Mouse (Mus musculus): Measurements from ENCODE around the gene Klk7. TPM values are rescaled to one million over a fixed set of nuclear protein-coding genes. Genes with fewer than 3 reads are reported as not detected.

Gene Klk7
- polyA plus RNA-seq, 1 experiment from 2014 or later = not detected

DNA sequence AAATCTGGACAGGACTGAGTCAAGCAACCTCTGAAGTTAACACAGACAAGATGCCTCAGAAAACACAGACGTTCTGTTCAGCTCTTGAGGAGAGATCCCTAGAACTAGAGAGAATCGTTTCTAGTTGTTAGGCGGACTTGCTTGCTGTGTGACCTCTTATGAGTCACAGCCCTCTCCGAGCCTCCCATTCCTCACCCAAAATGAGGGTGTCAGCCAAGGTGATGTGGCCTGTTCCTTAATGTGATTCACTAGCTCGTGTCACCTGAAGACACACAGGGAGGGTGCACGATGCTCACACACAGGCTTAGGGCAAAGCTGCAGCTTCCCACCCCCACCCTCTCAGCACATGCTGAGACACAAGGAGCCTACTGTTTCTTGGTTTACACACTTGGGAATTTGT lies 30.9 kb upstream of the Klk7 start:
- H3K9ac ChIP-seq (replicated peaks; ENCODE audit: low read depth) = no peak overlapping the region
- no peaks in the 10 kb centered on the region for H3K27me3 ChIP-seq (replicated peaks; ENCODE audit: insufficient read depth, low read length)
- H3K27ac ChIP-seq (ENCODE audit: low read length) = no peak overlapping the region
- TF ChIP-seq EP300 (IDR thresholded peaks at IDR 0.05) (no peak), CTCF (IDR thresholded peaks at IDR 0.05) (no peak)
- 41% methylated on average over 6 of the region's 6 CpGs for WGBS
- no peaks in the 10 kb centered on the region for H3K9me3 ChIP-seq (ENCODE audit: low read length)
- DNase-seq (ENCODE audit: low spot score) = no peak
- no peaks in the 10 kb centered on the region for H3K36me3 ChIP-seq (ENCODE audit: insufficient read depth, low read length)
- H3K4me1 ChIP-seq (ENCODE audit: insufficient read depth, low read depth, low read length) = peaks cover 3% of the 10 kb centered on the region; the same call in 1 of the 2 replicates
- H3K4me3 ChIP-seq (ENCODE audit: low read depth, low read length) = no peak overlapping the region
- ATAC-seq = no peak
- H3K4me2 ChIP-seq (replicated peaks; ENCODE audit: low read depth, low read length) = no peak overlapping the region

DNA sequence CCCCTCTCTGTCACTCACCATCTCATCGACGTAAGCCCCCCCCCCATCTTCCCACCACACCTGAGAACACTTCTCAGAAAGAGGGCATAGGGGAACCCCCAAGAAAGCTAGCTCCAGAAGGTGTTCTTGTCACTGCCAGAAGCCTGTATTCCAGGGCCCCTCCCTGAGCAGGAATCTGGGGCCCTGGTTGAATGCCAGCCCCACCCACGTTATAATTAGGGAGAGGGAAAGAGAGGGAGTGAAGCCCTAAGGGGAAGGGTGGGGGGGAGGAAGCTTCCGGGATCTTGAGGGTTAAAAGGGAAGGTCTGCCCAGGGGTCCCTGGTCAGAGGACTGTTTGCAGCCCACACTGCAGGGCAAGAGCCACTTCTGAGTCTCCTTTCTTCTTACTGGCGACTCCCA lies 30.3 kb upstream of the Klk7 start, which contains the start of gene Klk10:
Gene Klk10, plus strand, starts transcription at position 290 of the 400 bp plus-strand sequence.
- no peak for DNase-seq (ENCODE audit: low spot score)
- no peak within 1 kb of the TSS for H3K27ac ChIP-seq (ENCODE audit: low read length)
- no peak within 1 kb of the TSS for H3K4me3 ChIP-seq (ENCODE audit: low read depth, low read length)
- 20% methylated on average over 5 of the region's 5 CpGs for WGBS
- peaks cover 3% of the 10 kb centered on the region; the same call in 1 of the 2 replicates for H3K4me1 ChIP-seq (ENCODE audit: insufficient read depth, low read depth, low read length)
- peak; percentile 36; the same call in 1 of the 2 replicates for ATAC-seq
- H3K4me2 ChIP-seq (replicated peaks; ENCODE audit: low read depth, low read length) = no peak within 1 kb of the TSS
- no peaks in the 10 kb centered on the region for H3K36me3 ChIP-seq (ENCODE audit: insufficient read depth, low read length)
- TF ChIP-seq CTCF (IDR thresholded peaks at IDR 0.05) (no peak), EP300 (IDR thresholded peaks at IDR 0.05) (no peak)
- no peaks in the 10 kb centered on the region for H3K27me3 ChIP-seq (replicated peaks; ENCODE audit: insufficient read depth, low read length)
- no peaks in the 10 kb centered on the region for H3K9me3 ChIP-seq (ENCODE audit: low read length)
- H3K9ac ChIP-seq (replicated peaks; ENCODE audit: low read depth) = no peak within 1 kb of the TSS

DNA sequence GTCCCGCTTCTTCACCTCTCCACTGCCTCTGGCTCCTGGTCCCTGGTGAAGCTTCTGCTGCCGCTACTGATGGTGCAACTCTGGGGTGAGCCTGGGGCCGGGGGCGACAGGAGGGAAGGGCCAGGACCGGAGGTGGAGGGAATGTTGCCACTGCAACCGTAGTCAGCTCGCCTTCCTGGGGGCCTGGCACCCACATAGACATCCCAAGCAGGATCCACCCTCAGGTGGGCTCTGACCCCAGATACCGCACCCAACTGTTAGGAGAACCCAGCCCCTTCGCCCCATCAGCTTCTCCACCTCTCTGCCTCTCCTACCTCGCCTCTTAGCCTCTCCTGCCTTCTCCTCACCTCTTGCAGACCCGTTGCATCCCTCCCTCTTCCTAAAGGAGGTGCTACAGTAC lies 29.6 kb upstream of the Klk7 start:
- Histone ChIP-seq H3K27me3 (replicated peaks; ENCODE audit: insufficient read depth, low read length) (no peaks in the 10 kb centered on the region), H3K4me2 (replicated peaks; ENCODE audit: low read depth, low read length) (no peak overlapping the region), H3K9ac (replicated peaks; ENCODE audit: low read depth) (no peak overlapping the region), H3K4me3 (ENCODE audit: low read depth, low read length) (no peak overlapping the region), H3K36me3 (ENCODE audit: insufficient read depth, low read length) (no peaks in the 10 kb centered on the region), H3K27ac (ENCODE audit: low read length) (no peak overlapping the region), H3K4me1 (ENCODE audit: insufficient read depth, low read depth, low read length) (peaks cover 3% of the 10 kb centered on the region; the same call in 1 of the 2 replicates), H3K9me3 (ENCODE audit: low read length) (no peaks in the 10 kb centered on the region)
- DNase-seq (ENCODE audit: low spot score) (no peak), ATAC-seq (no peak)
- WGBS = 93% methylated on average over 9 of the region's 11 CpGs
- TF ChIP-seq CTCF (IDR thresholded peaks at IDR 0.05) (no peak), EP300 (IDR thresholded peaks at IDR 0.05) (no peak)

DNA sequence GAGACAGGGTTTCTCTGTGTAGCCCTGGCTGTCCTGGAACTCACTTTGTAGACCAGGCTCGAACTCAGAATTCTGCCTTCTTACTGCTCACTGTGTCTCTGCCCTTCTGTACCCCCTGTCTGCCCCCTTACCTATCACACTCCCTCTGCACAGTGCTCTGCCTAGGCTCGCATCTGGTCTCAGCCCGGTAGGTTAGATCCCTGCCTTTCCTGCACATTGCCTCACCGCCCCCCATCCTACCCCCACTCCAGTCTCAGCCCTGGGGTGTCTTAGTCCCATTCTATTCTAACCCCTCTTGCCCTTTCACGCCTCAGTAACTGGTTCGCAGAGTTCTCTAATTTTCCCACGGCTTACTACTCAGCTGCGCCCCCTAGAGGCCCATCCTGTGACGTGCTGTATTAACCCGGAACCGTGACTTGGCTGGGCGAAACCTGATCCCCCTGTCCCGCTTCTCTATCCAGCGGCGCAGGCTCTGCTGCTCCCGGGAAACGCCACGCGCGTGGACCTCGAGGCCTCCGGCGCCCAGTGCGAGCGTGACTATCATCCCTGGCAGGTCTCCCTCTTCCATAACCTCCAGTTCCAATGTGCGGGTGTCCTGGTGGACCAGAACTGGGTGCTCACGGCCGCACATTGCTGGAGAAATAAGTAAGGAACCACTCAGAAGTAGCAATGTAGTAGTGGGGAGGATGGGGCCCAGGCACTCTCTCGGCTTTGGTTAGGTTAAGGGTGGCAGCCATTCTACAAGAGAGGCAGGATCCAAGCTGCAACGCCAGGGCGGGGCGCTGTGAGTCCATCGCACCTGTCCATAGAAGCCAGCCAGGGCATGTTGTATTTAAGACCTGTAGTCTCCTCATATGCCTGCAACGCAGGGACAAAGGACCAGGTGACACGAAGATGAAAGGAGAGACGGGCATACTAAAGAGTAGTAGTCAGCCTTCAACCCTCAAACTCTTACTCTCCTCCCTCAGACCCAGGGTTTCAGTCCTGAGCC lies 28.5 kb upstream of the Klk7 start:
- H3K36me3 ChIP-seq (ENCODE audit: insufficient read depth, low read length) = no peaks in the 10 kb centered on the region
- TF ChIP-seq CTCF (IDR thresholded peaks at IDR 0.05) (peak; percentile 86), EP300 (IDR thresholded peaks at IDR 0.05) (no peak)
- H3K4me1 ChIP-seq (ENCODE audit: insufficient read depth, low read depth, low read length) = peaks cover 3% of the 10 kb centered on the region; the same call in 1 of the 2 replicates
- 8% methylated on average over 36 of the region's 36 CpGs for whole genome bisulfite sequencing
- peak; percentile 88 for DNase-seq (ENCODE audit: low spot score)
- H3K9me3 ChIP-seq (ENCODE audit: low read length) = no peaks in the 10 kb centered on the region
- peak; percentile 82 for ATAC-seq
- H3K27me3 ChIP-seq (replicated peaks; ENCODE audit: insufficient read depth, low read length) = no peaks in the 10 kb centered on the region
- 0 out of 2 replicates have a peak overlapping the region, but pooled peaks have one; percentile 10 for H3K4me3 ChIP-seq (ENCODE audit: low read depth, low read length)
- no peak overlapping the region for H3K27ac ChIP-seq (ENCODE audit: low read length)
- H3K4me2 ChIP-seq (replicated peaks; ENCODE audit: low read depth, low read length) = peak overlapping the region; percentile 62
- no peak overlapping the region for H3K9ac ChIP-seq (replicated peaks; ENCODE audit: low read depth)

DNA sequence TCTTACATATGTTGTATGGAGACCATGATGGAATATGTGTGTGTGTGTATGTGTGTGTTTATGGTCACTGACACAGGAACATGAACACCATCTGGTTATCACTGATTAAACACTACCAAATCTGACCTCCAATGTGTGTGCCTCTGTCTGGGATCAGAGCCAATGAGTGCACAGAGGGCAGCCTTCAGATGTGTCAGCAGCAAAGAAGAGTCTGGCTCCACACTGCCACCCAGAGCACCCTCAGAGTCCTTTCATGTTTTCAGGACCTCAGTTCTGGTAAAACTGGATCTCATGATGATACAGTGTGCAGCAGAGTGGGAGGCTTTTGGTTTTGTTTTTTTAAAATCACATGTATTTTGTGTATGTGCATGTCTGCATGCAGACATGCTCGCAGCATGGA lies 25.8 kb upstream of the Klk7 start:
- Histone ChIP-seq H3K4me3 (ENCODE audit: low read depth, low read length) (no peak overlapping the region), H3K4me2 (replicated peaks; ENCODE audit: low read depth, low read length) (no peak overlapping the region), H3K4me1 (ENCODE audit: insufficient read depth, low read depth, low read length) (peaks cover 2% of the 10 kb centered on the region; the same call in 1 of the 2 replicates), H3K9ac (replicated peaks; ENCODE audit: low read depth) (no peak overlapping the region), H3K9me3 (ENCODE audit: low read length) (no peaks in the 10 kb centered on the region), H3K36me3 (ENCODE audit: insufficient read depth, low read length) (no peaks in the 10 kb centered on the region), H3K27me3 (replicated peaks; ENCODE audit: insufficient read depth, low read length) (no peaks in the 10 kb centered on the region), H3K27ac (ENCODE audit: low read length) (no peak overlapping the region)
- DNase-seq (ENCODE audit: low spot score) (peak; percentile 40), ATAC-seq (no peak)
- WGBS = 81% methylated on average over 1 of the region's 1 CpGs
- TF ChIP-seq CTCF (IDR thresholded peaks at IDR 0.05) = peak; percentile 51
- no peak for TF ChIP-seq EP300 (IDR thresholded peaks at IDR 0.05)

DNA sequence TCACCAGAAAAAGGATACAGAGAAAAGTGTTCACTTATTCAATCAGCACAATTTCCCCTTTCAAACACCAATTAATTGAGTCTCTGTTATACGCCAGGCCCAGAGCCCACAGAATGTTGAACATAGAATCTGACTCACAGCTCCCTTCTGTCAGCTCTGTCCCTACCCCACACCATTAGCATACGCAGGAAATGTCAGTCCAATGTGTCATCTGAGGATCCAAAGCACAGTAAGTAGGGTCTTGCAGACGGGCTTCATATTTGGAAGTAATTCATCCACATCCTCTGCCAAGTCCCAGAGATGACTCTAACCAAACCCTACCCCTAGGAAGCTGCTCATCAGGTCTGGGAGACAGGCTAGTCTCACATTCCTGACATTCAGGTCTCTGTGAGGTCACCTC lies 23.0 kb upstream of the Klk7 start:
- H3K4me3 ChIP-seq (ENCODE audit: low read depth, low read length) = no peak overlapping the region
- H3K4me2 ChIP-seq (replicated peaks; ENCODE audit: low read depth, low read length) = no peak overlapping the region
- TF ChIP-seq CTCF (IDR thresholded peaks at IDR 0.05) = no peak
- TF ChIP-seq EP300 (IDR thresholded peaks at IDR 0.05) = no peak
- H3K27me3 ChIP-seq (replicated peaks; ENCODE audit: insufficient read depth, low read length) = no peaks in the 10 kb centered on the region
- H3K4me1 ChIP-seq (ENCODE audit: insufficient read depth, low read depth, low read length) = no peaks in the 10 kb centered on the region
- no peak overlapping the region for H3K9ac ChIP-seq (replicated peaks; ENCODE audit: low read depth)
- WGBS = 54% methylated on average over 3 of the region's 3 CpGs
- H3K9me3 ChIP-seq (ENCODE audit: low read length) = no peaks in the 10 kb centered on the region
- H3K36me3 ChIP-seq (ENCODE audit: insufficient read depth, low read length) = no peaks in the 10 kb centered on the region
- DNase-seq (ENCODE audit: low spot score) (no peak), ATAC-seq (no peak)
- no peak overlapping the region for H3K27ac ChIP-seq (ENCODE audit: low read length)
